Mouse (Mus musculus) testis, postnatal 14 days (tissue): ENCODE measurements at regions not wholly inside any gene's neighbourhood (a gene's known extent, or its start where the extent isn't known, plus 50 kb on each side); places are given as distances from the start of the nearest gene placed in this dataset.
"Not testable (repeated sequence)": the region's sequence is repeated elsewhere in the genome, so short reads cannot be mapped to it uniquely, and the experiment has no call there.

Experiments
- DNase-seq: peaks from one replicate; pipeline ENCODE4 v3.0.0; 2021; ENCODE audit warnings: low spot score

DNA sequence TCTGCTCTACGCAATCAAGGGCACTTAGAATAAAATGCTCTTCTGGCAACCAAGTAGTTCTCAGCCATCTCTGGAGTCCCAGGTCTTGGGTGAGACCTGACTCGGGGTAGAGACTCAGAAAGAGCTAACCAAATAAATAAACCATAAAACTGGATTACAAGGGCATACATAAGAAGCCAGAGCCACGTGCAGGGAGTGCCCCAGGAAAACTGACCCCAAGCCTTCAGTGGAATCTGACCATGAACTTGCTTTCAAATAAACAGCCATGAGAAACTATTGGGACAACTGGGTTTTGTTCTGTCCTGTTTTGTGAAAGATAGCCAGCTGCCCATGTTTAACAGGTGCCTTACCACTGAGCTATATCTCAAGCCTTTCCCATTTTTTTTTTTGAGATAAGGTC is 170.3 kb downstream of the Tomm20 start:
- no peak for DNase-seq

- DNase-seq = no peak
These were observed 170.8 kb downstream of the Tomm20 start for GRCm38 (mm10) chr8:126774816-126775215.

DNA sequence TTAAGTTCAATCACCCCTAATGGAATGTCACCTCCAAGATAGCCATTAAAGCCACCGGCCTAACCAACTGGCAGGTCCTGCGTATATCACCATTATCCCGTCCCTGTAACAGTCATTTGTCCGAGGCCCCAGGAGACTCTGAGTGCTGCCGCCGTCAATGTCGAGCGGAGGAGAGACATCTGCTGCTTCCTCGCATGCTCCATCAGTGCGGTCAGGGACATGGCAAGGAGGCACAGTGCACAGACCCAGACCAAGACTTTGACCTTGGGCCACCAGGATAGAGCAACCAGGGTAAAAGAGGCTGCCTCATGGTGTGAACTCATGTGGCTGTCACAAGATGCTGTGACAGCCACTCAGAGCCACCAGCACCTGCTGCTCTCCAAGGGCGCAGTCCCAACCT is 172.9 kb downstream of the Tomm20 start:
- DNase-seq = no peak

- no peak for DNase-seq
These were observed 173.4 kb downstream of the Tomm20 start for GRCm38 (mm10) chr8:126772194-126772593.

GRCm38 (mm10) chr8:126770374-126770773 is 175.3 kb downstream of the Tomm20 start:
- not testable (repeated sequence) for DNase-seq

DNA sequence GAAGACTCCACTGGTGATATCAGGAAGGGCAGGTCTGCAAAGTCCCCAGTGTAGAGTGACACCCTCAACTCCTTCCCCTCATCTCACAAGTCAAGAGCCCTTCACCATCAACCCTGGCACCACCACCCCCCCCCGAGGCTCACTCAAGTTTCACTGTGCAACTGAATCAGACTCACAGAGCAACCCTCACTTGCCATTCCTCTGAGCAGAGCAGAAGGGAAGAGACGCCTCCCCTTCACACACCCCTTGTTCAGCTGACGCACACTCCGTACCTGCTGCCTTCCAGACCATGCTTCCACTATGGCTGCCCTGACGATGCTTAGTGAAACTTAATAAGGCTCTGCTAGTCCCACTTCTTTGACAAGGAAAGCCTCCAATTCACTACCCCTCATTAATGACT is 174.4 kb upstream of the Irf2bp2 start:
- no peak for DNase-seq

DNA sequence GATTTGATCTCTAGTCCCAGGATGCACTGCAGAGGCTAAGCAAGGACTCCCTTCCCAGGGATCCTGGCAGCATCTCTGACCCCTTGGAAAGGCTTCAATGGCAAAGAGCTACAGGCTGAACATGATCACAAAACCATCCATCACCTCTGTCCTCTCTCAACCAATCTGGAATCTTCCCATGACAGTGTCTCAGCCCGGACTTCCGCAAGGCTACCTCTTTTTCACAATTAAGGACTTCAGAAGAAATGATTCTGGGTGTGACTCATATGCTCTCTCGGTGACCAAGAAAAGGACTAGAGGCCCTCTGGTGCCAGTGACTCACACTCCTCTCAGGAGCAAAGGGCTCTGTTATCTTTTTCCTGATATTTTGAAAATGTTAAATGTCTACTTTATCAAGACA is 173.6 kb upstream of the Irf2bp2 start:
- DNase-seq = no peak

GRCm38 (mm10) chr8:126765693-126766238 is 172.0 kb upstream of the Irf2bp2 start:
- no peak for DNase-seq

DNA sequence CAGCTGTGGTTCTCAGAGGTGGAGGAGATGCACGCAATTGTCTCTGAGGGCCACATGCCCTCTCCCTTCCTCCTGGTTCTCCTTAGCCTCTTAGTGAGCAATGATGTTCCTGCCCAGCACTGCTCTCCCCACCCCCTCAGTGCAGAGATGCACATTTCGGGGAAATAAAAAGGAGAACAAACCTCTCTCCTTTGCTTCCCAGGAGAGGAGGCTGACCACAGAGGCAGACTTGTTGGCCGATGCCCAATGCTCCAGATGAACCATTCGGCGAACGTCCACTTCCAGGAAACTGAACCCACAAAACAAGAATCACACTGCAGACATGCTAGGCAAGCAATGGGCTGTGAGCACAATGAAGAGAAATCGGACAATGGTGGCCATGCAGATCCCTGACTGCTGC is 169.8 kb upstream of the Irf2bp2 start:
- DNase-seq = no peak

DNA sequence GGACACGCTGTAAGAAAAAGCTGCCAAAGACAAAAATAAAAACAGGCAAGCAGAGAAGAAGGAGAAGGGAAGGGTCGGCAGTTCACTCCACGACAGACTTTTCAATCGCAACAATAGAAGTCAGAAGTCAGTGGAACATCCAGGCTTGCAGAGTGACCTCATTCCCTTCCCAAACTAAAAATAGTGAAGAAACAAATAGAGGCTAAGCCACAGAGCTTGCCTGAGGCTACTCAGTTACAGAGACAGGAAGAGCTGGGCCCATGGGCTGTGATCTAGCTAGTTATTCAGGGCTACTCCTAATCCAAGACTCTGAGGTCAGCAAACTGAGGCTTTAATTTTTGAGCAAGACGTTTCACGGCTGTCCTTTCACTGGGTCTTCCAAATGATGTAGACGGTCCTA is 165.9 kb upstream of the Irf2bp2 start:
- DNase-seq = no peak

GRCm38 (mm10) chr8:126758951-126759350 is 165.2 kb upstream of the Irf2bp2 start:
- DNase-seq = no peak

DNA sequence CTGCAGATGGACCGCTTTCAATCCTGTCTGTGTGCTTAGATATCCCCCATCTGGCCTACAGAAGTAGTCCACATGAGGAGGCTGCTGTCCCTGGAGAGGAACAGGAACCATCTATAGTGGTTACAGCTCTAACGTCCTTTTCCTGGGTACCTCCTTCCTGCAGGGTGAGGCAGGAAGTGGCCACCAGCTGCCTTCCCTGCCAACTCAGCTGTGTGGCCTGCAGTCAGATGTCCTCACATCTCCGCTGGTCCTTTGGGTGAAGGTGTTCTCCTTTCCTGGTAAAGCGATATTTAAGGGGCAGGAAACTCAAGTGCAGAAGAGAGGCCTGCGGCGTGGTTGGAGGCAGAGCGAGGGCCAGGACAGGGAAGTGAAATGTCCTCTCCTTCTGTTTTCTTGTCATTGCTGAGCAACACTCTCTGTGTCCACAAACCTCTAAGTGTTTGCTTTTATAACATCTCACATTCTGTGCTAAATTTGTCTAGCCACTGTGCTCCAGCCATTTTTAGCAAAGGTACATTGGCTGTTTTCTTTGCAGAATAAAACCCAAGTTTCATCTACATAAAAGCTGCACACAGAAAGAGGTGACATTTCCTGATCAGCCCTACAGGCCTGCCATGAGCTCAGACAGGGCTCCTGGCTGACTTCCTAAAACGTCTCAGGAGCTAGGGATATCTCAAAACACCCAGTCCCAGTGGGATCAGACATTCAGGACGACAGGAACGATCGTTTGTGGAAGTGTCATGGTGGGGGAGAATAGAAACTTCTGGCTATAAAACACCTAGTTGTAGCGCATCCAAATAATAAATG is 164.4 kb upstream of the Irf2bp2 start:
- no peak for DNase-seq

- DNase-seq = peak; percentile 54
These were observed 162.7 kb upstream of the Irf2bp2 start for GRCm38 (mm10) chr8:126756300-126757097.

GRCm38 (mm10) chr8:126755669-126756068 is 161.9 kb upstream of the Irf2bp2 start:
- no peak for DNase-seq

- no peak for DNase-seq
These were observed 160.6 kb upstream of the Irf2bp2 start for GRCm38 (mm10) chr8:126754361-126754809.

DNA sequence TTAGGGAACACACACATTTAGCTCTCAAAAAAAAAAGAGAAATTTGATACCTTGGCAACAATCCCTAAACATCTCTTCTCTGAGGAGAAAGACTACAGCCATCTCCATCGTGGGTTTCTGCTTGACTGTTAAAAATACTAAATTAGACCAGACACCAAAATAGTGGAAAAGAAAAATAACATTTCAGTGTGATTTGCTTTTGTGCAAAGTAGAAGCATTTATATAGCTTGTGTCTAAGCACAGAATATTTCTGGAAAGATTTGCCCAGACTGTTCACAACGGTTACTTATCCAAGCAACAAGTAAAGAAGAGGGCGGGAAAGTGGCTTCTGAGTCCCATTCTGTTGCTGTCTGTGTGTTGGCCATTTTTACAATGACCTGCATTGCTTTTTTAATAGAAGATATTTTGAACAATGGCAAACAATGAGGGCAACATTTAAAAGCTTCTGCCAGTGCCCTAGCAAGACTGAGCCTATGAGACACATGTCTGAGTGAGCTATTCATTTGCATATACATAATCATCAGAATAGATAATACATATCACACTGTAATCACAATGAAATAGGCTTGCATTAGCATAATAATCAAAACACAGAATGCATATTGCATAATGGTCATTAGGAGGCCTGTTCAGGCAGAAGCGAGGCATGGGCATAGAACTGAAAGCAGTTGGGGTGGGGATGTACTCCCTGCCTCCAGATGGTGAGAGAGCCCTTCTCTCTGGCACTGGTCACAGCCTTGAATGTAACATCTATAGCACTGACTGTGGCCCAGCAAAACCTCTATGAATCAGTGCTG is 159.5 kb upstream of the Irf2bp2 start:
- no peak for DNase-seq

DNA sequence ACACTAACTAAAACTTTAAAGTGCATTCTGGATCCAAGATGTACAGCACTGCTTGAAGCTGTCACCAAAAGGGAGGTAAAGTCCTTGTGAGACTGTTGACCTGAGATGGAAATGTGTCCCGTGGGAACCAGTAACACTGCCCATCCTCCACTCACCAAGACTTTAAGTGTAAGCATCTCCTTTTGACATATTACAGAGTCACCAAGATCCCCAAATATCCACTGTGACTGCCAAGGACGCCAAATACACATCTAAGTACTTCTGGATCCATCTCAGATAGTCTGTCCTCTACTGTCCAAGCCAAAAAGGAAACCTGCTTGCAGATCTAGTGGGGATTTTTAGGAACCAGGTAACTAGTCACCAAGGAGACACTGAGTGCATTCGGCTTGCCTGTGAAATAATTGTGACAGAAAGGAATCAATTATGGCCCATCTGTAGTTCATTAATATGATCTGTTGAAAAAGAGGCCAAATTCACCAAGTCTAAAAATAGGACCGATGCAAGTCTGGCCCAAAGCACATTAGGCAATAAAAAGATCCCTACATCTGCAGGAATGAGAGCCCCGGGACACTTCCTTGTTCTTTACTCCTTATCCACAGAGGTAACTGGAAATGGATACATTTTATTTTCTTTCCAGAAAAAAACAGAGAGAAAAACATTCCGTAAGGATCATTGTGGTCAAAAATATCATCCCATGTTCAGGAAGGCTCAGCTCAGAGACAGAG is 157.8 kb upstream of the Irf2bp2 start:
- no peak for DNase-seq

DNA sequence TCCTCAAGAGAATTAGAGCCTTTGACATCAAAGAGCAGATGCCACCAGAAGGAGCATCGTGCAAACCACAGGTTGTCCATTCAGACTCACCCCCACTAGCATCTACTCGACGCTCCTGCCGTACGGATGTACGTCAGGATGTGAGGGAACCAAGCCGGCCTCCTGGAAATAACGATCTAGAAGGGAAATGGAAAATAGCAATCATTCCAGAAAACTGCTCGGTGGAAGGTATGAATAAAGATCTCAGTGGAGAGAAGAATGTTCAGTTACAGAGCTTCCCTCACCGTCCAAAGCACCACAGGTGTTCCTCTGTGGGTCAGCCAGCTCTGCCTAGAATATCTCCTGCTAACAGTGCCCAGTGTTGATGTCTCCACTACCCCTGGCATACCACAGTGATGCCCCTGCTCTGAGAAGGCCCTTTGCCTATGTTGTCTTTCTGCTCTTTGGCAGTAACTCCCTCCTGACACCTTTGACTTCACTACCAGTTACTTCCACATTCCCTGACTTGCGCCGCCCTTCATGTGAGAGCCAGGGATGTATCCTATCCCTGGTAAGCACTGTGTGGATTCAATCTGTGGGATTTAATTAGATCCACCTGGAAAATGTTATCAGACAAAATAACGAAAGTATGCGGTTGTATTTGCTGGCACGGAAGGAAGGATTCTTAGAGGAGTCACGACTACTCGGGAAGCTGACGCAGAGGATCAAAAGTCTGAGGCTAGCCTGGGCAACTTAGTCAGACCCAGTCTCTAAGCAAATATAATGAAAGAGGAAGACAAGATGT is 152.4 kb upstream of the Irf2bp2 start:
- no peak for DNase-seq

DNA sequence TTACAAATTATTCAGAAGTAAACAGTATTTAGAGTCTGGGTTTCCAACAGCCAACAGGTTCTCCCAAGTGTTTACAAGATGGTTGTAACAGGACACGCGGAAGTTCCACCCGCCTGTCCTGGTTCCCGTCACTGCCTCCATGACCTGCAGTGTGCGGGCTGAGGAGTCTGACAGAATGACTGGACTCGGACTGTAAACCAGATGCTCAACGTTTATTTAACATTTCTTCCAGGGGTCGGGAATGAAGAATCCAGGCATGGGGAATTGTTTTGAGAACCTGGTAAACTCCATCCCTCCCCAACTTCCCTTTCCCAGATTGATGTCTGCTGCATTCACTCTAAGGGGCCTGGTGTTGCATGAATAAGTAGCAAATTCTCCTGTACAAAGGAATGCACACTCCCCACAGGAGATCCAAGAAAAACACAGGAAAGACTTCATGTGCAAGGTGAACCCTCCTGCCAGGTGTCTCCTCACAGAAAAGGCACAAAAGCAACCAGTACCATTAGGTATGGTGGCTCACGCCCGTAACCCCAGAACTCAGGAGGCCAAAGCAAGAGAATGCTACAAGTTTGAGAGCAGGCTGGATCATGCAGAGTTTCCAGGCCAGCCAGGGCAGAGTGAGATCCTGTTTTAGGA is 151.1 kb upstream of the Irf2bp2 start:
- DNase-seq = no peak

GRCm38 (mm10) chr8:126743296-126743695 is 149.5 kb upstream of the Irf2bp2 start:
- no peak for DNase-seq
